Mouse (Mus musculus) cerebellum, adult 2 months (tissue): Measurements from ENCODE around the gene Adam17.

ENCODE experiments used
- CTCF ChIP-seq: fragments of 200-500 bp; IDR thresholded peaks from 2 replicates; pipeline ENCODE4 v1.5.1; 2011; ENCODE audit warnings: low read depth, mild to moderate bottlenecking, control low read depth, low read length, moderate library complexity, borderline replicate concordance; ENCODE audit not compliant: insufficient read depth
- POLR2A ChIP-seq: fragments of 200-500 bp; IDR thresholded peaks from 2 replicates; pipeline ENCODE4 v1.6.1; 2011; ENCODE audit warnings: low read length, control low read depth, borderline replicate concordance; ENCODE audit not compliant: insufficient read depth

GRCm38 (mm10) chr12:21324101-21324500 is 49.3 kb downstream of the Adam17 start:
- TF ChIP-seq CTCF (no peak), POLR2A (no peak)
